Mouse (Mus musculus): ENCODE data around the gene Iglon5. TPM values are rescaled to one million over a fixed set of nuclear protein-coding genes. Genes with fewer than 3 reads are reported as not detected.

Iglon5 gene
- 0.72 and 0.84 TPM in 2 replicates for polyA plus RNA-seq (2014; fragmentation: Nextera tagmentation; extraction: Ambion mirVana)

DNA sequence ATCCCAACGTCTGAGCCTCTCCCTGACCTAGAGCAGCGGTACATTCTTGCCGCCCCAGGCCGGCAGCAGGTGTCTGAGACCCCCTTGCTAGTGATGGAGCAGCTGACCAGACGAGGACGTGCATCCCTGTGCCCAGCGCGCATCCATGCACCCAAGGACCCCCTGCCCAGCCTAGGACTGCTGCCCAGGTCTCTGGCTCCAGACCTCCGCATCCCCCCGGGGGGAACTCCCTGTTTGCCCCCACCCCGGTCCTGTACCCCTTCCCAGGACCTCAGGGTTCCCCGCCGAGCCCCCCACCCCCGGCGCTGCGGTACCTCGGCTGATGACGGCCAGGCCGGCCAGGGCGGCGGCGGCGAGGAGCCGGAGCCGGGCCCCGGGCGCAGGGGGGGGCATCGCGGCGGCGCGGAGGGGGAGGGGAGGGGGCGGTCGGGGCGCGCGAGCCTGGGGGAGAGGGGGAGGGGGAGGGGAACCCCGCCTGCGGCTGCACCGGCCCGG lies at the start of gene Iglon5:
Gene Iglon5 (minus strand): TSS at position 445 of the 495 bp plus-strand sequence.
- Histone ChIP-seq H3K4me2 (replicated peaks; ENCODE audit: low read depth, low read length) (peak within 1 kb of the TSS; percentile 83), H3K9ac (ENCODE audit: low read depth, low read length) (peak within 1 kb of the TSS; percentile 60; the same call in 1 of the 2 replicates), H3K4me3 (ENCODE audit: low read length) (peak within 1 kb of the TSS; percentile 48), H3K27ac (ENCODE audit: low read depth, low read length) (no peak within 1 kb of the TSS), H3K9me3 (ENCODE audit: control insufficient read depth, low read length) (no peaks in the 10 kb centered on the region), H3K36me3 (ENCODE audit: control insufficient read depth, insufficient read depth, low read length) (no peaks in the 10 kb centered on the region), H3K4me1 (ENCODE audit: control insufficient read depth, insufficient read depth, low read length) (no peaks in the 10 kb centered on the region), H3K27me3 (ENCODE audit: control insufficient read depth, insufficient read depth, low read length) (peaks cover 3% of the 10 kb centered on the region)
- peak; percentile 56 for ATAC-seq (ENCODE audit: low FRiP score, low TSS enrichment)
- WGBS: 2% methylated on average over 16 of the region's 41 CpGs

- no peaks in the 10 kb centered on the region for H3K4me1 ChIP-seq (ENCODE audit: control insufficient read depth, insufficient read depth, low read length)
- no peaks in the 10 kb centered on the region for H3K27me3 ChIP-seq (ENCODE audit: control insufficient read depth, insufficient read depth, low read length)
- H3K27ac ChIP-seq (ENCODE audit: low read depth, low read length): no peak overlapping the region
- no peak overlapping the region for H3K4me3 ChIP-seq (ENCODE audit: low read length)
- no peaks in the 10 kb centered on the region for H3K9me3 ChIP-seq (ENCODE audit: control insufficient read depth, low read length)
- whole genome bisulfite sequencing: 68% methylated on average over 4 of the region's 4 CpGs
- no peaks in the 10 kb centered on the region for H3K36me3 ChIP-seq (ENCODE audit: control insufficient read depth, insufficient read depth, low read length)
- no peak overlapping the region for H3K4me2 ChIP-seq (replicated peaks; ENCODE audit: low read depth, low read length)
- no peak for ATAC-seq (ENCODE audit: low FRiP score, low TSS enrichment)
- H3K9ac ChIP-seq (ENCODE audit: low read depth, low read length): no peak overlapping the region
These were observed 48.6 kb upstream of the Iglon5 start for GRCm38 (mm10) chr7:43538524-43538923.

GRCm38 (mm10) chr7:43532936-43533505 lies 43.1 kb upstream of the Iglon5 start:
- Histone ChIP-seq H3K36me3 (ENCODE audit: control insufficient read depth, insufficient read depth, low read length) (no peaks in the 10 kb centered on the region), H3K27me3 (ENCODE audit: control insufficient read depth, insufficient read depth, low read length) (no peaks in the 10 kb centered on the region)
- ATAC-seq (ENCODE audit: low FRiP score, low TSS enrichment): no peak

DNA sequence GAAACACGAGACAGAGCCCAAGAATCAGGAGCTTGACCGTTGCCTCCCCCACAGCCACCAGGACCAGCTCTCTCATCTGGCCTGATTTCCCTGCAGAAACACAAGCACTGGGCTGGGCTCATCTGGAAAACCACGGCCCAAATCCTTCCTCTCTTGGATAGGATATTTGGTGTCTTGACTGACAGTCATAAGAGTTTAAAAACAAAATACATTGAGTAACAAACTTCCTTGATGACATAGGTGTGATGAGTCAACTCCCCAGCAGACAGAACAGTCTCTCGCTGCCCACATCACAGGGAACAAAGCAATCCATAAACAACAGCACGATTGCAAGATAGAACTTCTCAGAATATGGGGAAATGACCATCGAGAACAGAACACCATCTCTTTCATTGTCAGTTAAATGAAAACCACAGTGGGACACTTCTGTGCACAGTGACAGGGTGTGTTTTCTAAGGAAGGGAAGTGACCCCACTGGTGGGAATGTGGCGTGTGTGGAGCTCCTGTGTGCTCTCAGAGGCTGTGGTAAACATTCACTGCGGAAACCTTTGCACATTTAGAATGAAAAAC lies 40.4 kb upstream of the Iglon5 start:
- Histone ChIP-seq H3K9ac (ENCODE audit: low read depth, low read length) (no peak overlapping the region), H3K4me2 (replicated peaks; ENCODE audit: low read depth, low read length) (no peak overlapping the region), H3K4me1 (ENCODE audit: control insufficient read depth, insufficient read depth, low read length) (no peaks in the 10 kb centered on the region), H3K27ac (ENCODE audit: low read depth, low read length) (no peak overlapping the region), H3K36me3 (ENCODE audit: control insufficient read depth, insufficient read depth, low read length) (no peaks in the 10 kb centered on the region), H3K27me3 (ENCODE audit: control insufficient read depth, insufficient read depth, low read length) (no peaks in the 10 kb centered on the region), H3K9me3 (ENCODE audit: control insufficient read depth, low read length) (no peaks in the 10 kb centered on the region), H3K4me3 (ENCODE audit: low read length) (no peak overlapping the region)
- no peak for ATAC-seq (ENCODE audit: low FRiP score, low TSS enrichment)
- WGBS: 64% methylated on average over 8 of the region's 8 CpGs

More at GRCm38 (mm10) chr7:43532936-43533505, 43.1 kb upstream of the Iglon5 start:
- H3K4me3 ChIP-seq (ENCODE audit: low read length): no peak overlapping the region
- no peaks in the 10 kb centered on the region for H3K9me3 ChIP-seq (ENCODE audit: control insufficient read depth, low read length)
- no peaks in the 10 kb centered on the region for H3K4me1 ChIP-seq (ENCODE audit: control insufficient read depth, insufficient read depth, low read length)
- 78% methylated on average over 9 of the region's 9 CpGs for WGBS
- H3K9ac ChIP-seq (ENCODE audit: low read depth, low read length): no peak overlapping the region
- no peak overlapping the region for H3K4me2 ChIP-seq (replicated peaks; ENCODE audit: low read depth, low read length)
- H3K27ac ChIP-seq (ENCODE audit: low read depth, low read length): no peak overlapping the region

DNA sequence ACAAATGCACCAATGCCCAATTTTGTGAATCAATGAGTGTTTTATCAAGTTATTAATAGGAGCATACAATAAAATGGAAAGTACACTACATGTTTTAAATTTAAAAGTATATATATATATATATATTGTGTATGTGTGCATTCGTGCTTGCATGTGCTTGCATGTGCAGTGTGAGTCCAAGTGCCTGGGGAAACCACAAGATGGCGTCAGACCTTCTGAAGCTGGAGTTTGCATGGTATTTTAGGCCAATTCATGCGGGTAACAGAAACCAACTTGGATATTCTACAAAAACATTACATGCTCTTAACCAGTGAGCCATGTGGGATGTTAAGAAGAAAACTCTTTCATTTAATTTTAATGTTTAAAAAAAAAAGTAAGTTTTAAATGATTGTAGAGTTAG lies 35.4 kb upstream of the Iglon5 start:
- no peaks in the 10 kb centered on the region for H3K9me3 ChIP-seq (ENCODE audit: control insufficient read depth, low read length)
- H3K4me3 ChIP-seq (ENCODE audit: low read length): no peak overlapping the region
- no peak for ATAC-seq (ENCODE audit: low FRiP score, low TSS enrichment)
- no peaks in the 10 kb centered on the region for H3K36me3 ChIP-seq (ENCODE audit: control insufficient read depth, insufficient read depth, low read length)
- 62% methylated on average over 3 of the region's 3 CpGs for WGBS
- H3K4me1 ChIP-seq (ENCODE audit: control insufficient read depth, insufficient read depth, low read length): no peaks in the 10 kb centered on the region
- H3K27me3 ChIP-seq (ENCODE audit: control insufficient read depth, insufficient read depth, low read length): no peaks in the 10 kb centered on the region
- H3K27ac ChIP-seq (ENCODE audit: low read depth, low read length): no peak overlapping the region
- H3K4me2 ChIP-seq (replicated peaks; ENCODE audit: low read depth, low read length): no peak overlapping the region
- H3K9ac ChIP-seq (ENCODE audit: low read depth, low read length): no peak overlapping the region

DNA sequence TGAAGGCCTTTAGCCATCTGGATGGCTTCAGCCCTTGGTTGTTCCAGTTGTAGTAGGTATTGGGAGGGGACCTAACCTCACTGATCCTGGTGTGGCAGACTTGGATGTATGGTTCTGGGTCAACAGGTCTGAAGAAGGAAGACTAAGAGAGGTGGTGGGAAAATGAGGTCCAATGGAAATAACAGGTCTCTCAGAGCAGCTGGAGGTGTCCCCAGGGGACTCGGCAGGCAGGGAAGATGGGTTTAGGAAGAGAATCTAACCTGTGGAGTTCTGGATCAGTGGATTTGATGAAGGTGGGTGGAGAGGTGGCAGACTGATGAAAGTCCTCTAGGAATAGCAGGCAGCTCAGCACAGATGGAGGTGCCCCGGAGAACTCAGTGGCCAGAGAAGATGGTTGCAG lies 32.9 kb upstream of the Iglon5 start:
- ATAC-seq (ENCODE audit: low FRiP score, low TSS enrichment): no peak
- no peaks in the 10 kb centered on the region for H3K9me3 ChIP-seq (ENCODE audit: control insufficient read depth, low read length)
- 79% methylated on average over 2 of the region's 2 CpGs for WGBS

GRCm38 (mm10) chr7:43518341-43518740 lies 28.5 kb upstream of the Iglon5 start:
- Histone ChIP-seq H3K4me3 (ENCODE audit: low read length) (no peak overlapping the region), H3K9ac (ENCODE audit: low read depth, low read length) (no peak overlapping the region), H3K27me3 (ENCODE audit: control insufficient read depth, insufficient read depth, low read length) (no peaks in the 10 kb centered on the region), H3K4me1 (ENCODE audit: control insufficient read depth, insufficient read depth, low read length) (no peaks in the 10 kb centered on the region), H3K27ac (ENCODE audit: low read depth, low read length) (no peak overlapping the region), H3K4me2 (replicated peaks; ENCODE audit: low read depth, low read length) (no peak overlapping the region), H3K9me3 (ENCODE audit: control insufficient read depth, low read length) (no peaks in the 10 kb centered on the region), H3K36me3 (ENCODE audit: control insufficient read depth, insufficient read depth, low read length) (no peaks in the 10 kb centered on the region)
- no peak for ATAC-seq (ENCODE audit: low FRiP score, low TSS enrichment)
- 83% methylated on average over 15 of the region's 15 CpGs for WGBS

More for the DNA sequence above, 32.9 kb upstream of the Iglon5 start:
- Histone ChIP-seq H3K4me3 (ENCODE audit: low read length) (no peak overlapping the region), H3K4me2 (replicated peaks; ENCODE audit: low read depth, low read length) (no peak overlapping the region), H3K4me1 (ENCODE audit: control insufficient read depth, insufficient read depth, low read length) (no peaks in the 10 kb centered on the region), H3K36me3 (ENCODE audit: control insufficient read depth, insufficient read depth, low read length) (no peaks in the 10 kb centered on the region), H3K27ac (ENCODE audit: low read depth, low read length) (no peak overlapping the region), H3K9ac (ENCODE audit: low read depth, low read length) (no peak overlapping the region), H3K27me3 (ENCODE audit: control insufficient read depth, insufficient read depth, low read length) (no peaks in the 10 kb centered on the region)

DNA sequence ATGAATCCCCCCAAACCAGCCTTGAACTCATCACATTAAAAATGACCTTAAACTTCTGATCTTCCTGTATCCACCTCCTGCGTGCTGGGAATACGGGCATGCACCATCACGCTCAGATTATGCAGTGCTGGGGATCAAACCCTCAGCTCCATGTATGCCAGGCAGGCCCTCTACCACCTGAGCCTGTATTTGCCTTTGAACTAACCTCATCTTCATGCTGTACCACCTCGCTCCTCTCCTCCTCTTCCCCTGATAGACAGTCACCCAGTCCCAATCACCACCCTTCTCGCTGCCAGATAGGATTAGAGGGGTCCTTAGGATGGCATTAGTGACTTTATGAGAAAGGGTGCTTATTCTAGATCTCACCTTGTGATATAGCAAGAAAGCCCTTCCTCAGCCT lies 25.2 kb upstream of the Iglon5 start:
- Histone ChIP-seq H3K27me3 (ENCODE audit: control insufficient read depth, insufficient read depth, low read length) (no peaks in the 10 kb centered on the region), H3K9ac (ENCODE audit: low read depth, low read length) (no peak overlapping the region), H3K36me3 (ENCODE audit: control insufficient read depth, insufficient read depth, low read length) (no peaks in the 10 kb centered on the region), H3K4me3 (ENCODE audit: low read length) (no peak overlapping the region), H3K27ac (ENCODE audit: low read depth, low read length) (no peak overlapping the region), H3K4me1 (ENCODE audit: control insufficient read depth, insufficient read depth, low read length) (no peaks in the 10 kb centered on the region), H3K4me2 (replicated peaks; ENCODE audit: low read depth, low read length) (no peak overlapping the region), H3K9me3 (ENCODE audit: control insufficient read depth, low read length) (no peaks in the 10 kb centered on the region)
- 86% methylated on average over 5 of the region's 5 CpGs for WGBS
- no peak for ATAC-seq (ENCODE audit: low FRiP score, low TSS enrichment)

DNA sequence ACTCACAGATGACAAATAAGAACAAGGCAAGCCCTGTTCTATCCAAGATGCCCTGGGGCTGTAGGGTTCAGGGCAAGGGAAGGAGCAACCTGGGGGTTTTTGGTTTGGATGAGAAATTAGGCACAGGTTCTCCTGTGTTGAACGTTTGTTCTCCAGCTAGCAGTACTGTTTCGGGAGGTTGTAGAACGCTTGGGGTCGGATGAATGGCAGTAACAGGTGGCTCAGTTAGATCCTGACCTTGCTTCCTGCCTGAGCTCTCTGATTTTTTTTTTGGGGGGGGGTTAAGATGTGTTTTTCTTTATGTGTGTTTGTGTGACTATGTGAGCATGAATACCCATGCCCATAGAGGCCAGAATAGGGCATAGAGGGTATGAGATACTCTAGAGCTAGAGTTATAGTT lies 22.6 kb upstream of the Iglon5 start:
- Histone ChIP-seq H3K4me1 (ENCODE audit: control insufficient read depth, insufficient read depth, low read length) (no peaks in the 10 kb centered on the region), H3K27me3 (ENCODE audit: control insufficient read depth, insufficient read depth, low read length) (no peaks in the 10 kb centered on the region), H3K9me3 (ENCODE audit: control insufficient read depth, low read length) (no peaks in the 10 kb centered on the region), H3K27ac (ENCODE audit: low read depth, low read length) (no peak overlapping the region), H3K4me3 (ENCODE audit: low read length) (no peak overlapping the region), H3K36me3 (ENCODE audit: control insufficient read depth, insufficient read depth, low read length) (no peaks in the 10 kb centered on the region), H3K4me2 (replicated peaks; ENCODE audit: low read depth, low read length) (no peak overlapping the region), H3K9ac (ENCODE audit: low read depth, low read length) (no peak overlapping the region)
- 88% methylated on average over 4 of the region's 4 CpGs for WGBS
- no peak for ATAC-seq (ENCODE audit: low FRiP score, low TSS enrichment)
